Mouse (Mus musculus) kidney, postnatal 4 days (tissue): Measurements from ENCODE around the gene Gpx7.

ENCODE experiments used
- DNase-seq, 2 experiments: peaks; one replicate each; pipeline ENCODE4 v3.0.0; 2021; ENCODE audit warnings: mixed read lengths in 2 of 2

Gene Gpx7

DNA sequence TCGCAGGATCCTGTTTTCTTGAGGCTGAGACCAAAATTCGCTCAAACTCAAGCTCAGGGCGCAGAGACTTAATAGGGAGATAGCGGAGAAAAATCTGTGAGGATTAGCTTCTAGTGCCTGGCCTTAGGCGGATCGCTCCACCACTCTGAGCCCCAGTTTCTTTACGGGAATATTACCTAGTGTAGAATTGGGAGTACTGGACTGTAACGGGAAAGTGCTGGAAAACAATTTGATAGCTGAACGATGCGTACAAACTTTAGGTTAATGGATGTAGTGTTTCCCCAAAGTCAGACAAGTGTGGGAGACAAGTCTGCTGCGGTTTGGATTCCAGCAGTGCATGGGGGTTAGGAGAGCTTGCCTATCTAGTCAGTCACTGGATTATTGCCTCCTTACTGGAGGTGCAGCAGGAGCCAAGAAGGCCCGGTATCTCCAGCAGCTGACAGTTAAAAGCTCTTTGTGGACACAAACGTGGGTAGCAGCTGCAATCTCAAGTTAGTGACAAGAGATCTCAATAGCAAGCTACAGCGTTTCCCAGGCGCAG lies at the start of gene Gpx7:
Gene Gpx7, minus strand, starts transcription at position 101 of the 541 bp plus-strand sequence.
- peak; percentile 18 to 37 for DNase-seq

DNA sequence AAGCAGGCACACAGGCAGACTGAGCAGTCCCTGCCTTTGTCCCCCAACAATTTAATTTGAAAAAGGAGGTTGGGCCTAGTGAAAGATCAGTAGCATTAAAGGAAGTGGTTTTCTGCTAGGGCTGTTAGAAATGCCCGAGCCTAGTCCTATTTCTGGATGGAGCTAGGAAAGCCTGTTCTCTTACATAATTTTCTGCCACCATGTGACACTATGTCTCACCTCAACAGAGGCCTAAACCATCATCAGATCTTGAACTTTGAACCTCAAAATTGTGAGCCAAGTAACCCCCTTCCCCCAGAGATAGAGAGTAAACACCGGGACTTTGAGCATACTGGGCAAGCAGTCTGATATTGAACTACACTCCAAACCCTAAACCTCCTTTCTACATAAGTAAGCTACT lies 49.3 kb upstream of the Gpx7 start:
- DNase-seq, result no peak

DNA sequence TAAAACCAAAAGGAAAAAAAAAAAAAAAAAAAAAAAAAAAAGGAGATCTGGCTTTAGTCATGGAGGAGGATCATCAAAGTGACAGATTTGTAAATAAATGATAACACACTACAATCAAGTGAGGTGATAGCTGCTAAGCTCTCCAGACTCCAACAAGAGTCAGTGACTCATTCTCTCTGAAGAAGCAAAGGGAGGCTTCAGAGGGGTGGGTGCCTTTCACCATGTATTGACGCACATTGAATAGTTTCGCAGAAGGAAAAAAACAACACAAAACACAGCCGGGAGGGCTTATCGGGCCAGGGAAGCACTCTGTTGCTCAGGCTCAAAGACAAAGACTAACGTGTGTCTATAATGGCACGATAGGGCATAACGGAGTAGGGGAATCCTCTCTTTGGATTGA lies 41.3 kb upstream of the Gpx7 start:
- no peak for DNase-seq

DNA sequence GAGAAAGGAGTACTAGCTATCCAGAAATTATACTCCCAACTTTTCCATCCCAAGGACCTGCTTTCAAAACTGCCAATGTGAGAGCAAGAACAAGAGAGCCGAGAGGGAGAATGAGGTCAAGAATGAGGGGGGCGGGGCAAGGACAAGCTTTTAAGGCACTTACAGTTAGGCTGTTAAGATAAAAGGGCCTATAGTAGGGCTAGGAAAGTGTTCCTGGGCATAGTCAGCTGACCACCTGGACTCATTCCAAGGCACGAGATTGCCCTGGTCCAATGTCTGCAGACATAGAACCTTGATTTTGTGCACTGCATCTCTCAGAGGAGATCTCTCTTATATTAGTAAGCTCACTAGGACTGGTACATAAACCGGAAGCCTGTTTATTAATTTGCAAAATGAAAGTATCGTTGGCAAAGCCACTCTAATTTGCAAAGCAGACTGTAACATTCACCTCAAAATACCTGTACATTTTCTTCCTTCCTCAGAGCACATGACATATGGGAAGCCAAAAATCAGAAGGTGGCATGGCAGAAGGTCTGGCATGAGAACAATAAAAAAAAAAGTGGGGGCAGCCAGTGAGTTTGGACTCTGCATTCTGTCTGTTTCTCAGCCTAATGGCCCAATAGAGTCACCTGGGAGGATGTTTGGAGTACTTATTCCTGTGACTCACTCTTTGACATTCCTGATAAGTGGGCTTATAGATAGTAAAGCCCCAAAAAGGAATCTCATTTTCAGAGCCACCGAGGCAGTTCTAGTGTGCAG lies 31.5 kb upstream of the Gpx7 start:
- peak; percentile 30 to 56 for DNase-seq

DNA sequence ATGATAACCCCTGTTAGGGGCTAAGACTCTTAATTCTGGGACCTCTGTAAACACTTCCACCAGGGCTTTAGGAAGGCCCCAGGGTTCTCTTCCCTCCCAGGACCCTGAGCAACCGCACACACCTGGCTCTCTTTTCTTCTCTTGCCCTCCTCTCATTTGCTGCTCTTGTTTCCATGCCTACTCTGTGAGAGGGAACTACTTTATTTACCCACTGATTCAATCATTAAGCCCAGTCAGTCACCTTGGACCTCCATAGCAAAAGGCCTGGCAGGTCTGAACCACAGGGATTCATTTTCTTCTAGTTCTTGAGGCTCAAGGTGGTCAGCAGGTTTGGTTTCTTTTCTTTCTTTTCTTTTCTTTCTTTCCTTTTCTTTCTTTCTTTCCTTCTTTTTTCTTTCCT lies 29.5 kb upstream of the Gpx7 start:
- DNase-seq, result peak in 1 of 2 experiments; percentile 4

DNA sequence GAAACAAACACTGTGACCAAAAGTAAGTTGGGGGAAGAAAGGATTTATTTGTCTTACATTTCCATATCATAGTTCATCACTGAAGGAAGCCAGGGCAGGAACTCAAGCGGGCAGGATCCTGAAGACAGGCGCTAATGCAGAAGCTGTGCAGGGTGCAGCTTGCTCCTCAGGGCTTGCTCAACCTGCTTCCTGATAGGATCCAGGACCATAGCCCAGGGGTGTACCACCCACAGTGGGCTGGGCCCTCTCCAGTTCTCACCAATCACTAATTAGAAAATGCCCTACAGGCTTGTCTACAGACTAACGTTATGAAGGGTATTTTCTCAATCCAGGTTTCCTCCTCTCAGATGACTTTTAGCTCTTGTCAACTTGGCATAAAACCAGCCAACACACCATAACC lies 28.9 kb upstream of the Gpx7 start:
- peak in 1 of 2 experiments; percentile 4 for DNase-seq

DNA sequence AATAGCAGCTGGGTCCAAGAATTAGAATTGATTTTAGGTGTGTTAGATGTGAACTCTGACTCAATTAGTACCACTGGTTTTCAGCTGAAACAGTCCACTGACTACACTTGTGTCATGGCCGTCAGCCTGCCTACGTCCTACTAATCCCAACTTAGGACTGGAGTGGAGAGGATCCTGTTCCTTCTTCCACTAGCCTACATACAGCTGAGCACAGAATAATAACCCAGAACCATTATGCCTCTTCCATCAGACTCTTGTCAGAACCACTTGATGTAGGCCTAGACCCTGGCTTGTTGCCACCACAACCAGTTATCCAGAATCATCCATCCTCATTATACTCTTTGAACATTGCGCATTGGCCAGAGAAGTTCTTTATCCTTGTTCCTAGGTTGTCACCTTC lies 28.0 kb upstream of the Gpx7 start:
- no peak for DNase-seq

DNA sequence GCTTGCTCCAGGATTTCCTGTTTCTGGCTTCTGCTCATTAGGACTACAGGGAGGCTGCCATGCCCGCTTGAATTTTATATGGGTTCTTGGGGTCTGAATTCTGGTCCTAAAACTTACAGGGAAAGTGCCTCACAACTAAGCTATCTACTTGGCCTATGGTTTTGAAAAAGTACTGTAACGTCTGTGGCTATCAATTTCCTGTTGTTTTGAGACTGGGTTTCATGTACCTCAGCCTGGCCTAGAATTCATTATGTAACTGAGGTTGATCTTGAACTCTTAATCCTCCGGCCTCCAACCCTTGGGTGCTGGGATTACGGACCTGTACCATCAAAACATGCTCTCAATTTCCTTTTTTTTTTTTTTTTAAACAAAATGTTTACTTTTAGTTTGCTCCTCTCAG lies 27.5 kb upstream of the Gpx7 start:
- no peak for DNase-seq

DNA sequence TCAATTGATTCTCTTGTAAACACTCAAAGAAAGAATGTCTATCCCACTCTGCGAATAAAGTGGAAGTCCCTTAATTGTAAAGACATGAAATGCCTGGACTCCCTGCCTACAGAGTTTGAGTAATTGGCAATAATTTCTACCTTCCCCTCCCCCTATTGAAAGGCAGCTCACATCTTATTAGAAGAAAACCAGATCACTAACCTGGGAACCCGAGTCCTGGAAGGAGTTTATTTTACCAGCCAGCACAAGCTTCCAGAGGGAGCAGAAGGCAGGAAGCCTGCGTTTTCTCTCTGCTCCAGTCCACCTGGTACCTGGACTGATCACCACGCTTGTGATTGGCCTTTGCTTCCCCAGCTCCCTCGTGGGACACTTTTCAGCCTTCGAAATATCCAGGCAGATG lies 26.6 kb upstream of the Gpx7 start:
- DNase-seq, result no peak

DNA sequence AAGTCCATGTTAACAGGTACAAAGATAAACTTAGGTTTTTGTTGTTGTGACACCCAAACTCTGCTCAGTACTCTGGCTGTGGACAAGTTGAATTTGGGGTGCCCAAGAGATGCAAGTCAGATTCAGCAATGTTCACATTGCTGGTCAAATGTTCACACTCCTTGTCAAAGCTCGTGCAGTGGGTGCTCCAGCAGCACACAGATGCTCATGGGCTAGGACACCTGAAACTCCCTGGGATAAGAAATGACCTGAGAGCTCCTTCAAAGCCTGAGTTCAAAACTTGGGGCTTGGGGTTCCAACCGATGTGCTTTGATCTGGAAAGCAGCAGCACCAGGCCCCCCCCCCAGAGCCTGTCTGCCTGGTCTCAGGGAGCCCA lies 24.8 kb upstream of the Gpx7 start:
- no peak for DNase-seq

DNA sequence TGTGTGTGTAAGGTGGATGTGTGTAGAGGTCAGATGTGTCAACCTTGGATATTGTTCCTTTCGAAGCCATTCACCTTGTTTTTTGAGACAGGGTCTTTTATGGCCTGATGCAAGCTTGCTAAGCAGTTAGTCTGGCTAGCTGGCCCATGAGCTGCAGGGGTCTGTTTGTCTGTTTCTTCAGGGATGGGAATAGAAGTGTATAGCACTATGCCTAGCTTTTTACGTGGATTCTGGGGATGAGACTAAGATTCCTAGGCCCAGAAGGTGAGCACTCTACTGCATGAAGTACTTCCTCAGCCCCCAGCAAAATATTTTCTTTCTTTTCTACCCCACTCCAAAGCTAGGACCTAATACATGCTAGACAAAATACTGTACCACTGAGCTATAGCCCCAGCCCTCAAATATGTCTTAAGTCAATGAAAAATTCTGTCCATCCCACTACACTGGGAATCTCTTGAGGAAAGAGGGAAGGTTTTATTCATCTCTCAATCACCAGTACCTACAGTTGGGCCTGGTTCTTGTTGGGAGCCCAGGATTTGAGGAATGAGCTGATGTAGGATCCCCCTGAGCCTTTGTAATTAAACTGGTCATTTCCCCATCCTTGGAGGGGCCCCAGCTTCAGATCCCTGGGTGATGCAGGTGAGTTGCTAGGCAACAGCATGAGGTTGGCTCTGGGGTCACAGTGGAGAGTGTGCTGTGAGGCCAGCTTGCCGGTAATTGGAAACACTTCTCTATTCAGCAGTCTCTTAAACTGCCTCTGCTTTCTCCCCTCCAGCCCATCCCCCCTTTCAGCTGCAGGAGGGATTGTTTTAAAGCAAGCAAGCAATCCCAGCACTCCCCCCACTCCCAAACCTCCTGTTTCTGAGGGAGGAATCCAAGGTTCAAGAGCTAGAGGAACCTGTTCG lies 24.1 kb upstream of the Gpx7 start:
- DNase-seq, result peak; percentile 49 to 61

DNA sequence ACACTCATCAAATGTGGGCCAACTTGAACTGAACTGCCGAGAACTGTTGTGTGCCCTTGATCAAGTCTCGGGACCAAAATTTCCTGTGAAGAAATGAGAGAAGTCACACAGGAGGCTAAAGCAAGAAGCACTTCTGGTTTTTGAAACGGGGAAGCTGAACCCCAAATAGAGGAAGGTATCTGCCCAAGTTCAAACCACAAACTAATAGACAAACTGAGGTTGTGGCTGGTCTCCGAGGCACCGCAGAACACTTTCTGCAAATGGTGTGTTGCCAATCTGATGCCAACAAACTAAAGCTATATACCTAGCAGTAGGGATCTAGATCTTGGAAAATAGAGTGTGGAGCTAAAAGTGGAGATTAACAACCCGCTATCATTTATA lies 21.6 kb upstream of the Gpx7 start:
- no peak for DNase-seq

DNA sequence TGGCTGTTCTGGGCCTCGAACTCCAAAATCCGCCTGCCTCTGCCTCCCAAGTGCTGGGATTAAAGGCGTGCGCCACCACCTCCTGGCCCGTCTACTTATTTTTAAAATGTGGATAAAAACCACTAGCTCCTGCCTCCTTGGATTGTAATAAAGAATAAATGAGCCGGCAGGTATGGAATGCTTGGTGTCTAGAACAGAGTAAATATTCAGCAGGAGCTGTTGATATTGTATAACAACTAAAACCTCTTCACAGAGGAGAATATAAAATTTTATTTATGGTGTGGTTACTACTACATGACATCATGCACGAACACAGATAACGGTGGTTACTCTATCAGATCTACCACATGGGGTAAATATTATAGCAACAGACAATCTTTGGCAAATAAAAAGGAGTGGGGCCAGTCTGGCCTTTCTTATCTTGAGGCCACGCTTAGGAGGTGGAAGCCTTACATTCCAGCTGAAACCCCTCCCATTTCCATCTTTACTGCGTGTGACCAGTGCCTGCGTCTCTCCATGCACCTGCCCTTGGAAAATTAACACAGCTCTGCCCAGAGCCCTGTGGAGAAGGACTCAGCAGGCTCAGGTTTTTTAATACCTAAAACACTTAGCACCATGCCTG lies 21.1 kb upstream of the Gpx7 start:
- DNase-seq, result no peak

DNA sequence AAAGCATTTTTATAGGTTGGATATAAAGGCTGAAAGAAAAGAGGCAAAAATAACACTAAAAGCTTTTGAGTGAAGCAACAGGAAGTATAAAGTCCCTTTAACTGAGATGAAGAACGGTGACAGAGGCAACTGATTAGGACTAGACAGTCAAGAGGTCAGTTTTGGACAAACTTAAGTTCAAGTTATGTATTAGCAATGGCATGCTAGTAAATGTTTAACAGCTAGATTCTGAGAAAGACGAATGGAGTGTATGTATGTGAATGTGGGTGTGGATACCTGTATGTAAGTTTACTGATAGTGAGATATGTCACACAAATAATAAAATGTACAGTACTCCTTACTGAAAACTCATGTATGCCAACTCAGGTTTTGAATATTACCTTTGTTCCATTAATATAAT lies 17.8 kb upstream of the Gpx7 start:
- DNase-seq, result no peak

DNA sequence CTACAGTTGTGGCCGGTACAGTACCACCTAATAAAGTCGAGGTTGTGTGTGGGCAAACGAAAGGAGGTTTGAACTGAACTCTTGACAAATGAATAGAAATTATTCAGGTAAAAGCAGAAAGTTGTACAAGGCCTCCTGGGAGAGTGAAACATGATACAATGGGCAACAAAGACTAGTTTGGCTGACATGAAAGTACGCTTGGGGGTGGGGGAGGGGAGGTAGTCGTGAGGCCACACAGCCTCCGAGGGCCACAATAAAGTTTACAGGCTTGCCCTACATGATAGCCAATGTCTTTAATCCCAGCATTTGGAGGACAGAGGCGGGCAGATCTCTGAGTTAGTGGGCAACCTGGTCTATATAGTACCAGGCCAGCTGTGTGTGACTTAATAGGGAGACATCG lies 860 bp upstream of the Gpx7 start:
- no peak for DNase-seq

DNA sequence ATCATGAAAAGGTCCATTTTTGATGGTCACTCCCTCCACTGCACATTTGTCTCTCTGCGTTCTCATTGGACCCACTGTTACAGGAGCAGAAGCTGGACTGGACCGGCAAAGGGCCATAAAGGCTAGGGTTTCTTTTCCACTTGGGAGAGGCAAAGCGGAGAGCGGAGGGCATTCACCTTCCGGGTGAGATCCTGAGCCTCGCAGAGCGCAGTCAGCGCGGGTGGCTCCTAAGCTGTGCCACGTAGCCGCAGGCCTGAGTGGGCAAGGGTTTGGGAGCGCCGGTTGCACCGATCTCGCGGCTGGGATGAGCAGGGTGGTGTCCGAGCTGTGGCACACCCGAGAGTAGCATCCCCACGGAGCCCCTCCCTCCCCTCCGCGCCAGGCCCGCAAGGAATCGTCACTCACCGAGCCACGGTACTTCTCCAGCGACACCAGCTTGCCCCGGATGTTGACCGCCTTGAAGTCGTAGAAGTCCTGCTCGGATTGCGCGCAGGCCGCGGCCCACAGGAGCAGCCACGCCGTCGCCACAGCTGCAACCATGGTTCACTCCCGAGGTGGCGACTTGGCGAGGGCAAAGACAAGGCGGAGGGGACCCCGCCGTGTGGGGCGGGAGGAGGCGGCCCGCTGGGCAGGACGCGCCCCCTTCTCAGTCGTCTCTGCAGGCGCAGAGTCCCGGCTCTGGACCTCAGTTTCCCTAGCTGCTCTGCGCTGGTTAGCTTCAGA lies 462 bp downstream of the Gpx7 start:
- DNase-seq, result peak; percentile 74 to 84

DNA sequence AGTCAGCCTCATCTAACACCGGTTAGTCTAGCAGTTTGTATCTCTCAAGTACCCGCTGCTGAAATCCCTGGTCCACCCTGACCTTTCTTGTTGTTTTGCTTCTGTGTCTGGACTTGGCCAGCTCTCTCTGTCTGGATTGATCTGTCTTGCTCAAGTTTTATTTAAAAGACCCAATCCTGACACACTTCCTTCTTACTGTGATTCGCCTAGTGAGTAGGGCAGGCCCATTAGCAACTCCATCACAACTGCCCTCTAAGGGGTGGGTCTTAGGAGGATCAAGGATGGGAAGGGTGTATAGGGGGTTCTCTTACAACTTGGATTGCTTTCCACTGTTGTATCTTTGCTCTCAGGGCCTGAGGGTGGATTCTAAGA lies 1.0 kb downstream of the Gpx7 start:
- DNase-seq, result peak in 1 of 2 experiments; percentile 14

DNA sequence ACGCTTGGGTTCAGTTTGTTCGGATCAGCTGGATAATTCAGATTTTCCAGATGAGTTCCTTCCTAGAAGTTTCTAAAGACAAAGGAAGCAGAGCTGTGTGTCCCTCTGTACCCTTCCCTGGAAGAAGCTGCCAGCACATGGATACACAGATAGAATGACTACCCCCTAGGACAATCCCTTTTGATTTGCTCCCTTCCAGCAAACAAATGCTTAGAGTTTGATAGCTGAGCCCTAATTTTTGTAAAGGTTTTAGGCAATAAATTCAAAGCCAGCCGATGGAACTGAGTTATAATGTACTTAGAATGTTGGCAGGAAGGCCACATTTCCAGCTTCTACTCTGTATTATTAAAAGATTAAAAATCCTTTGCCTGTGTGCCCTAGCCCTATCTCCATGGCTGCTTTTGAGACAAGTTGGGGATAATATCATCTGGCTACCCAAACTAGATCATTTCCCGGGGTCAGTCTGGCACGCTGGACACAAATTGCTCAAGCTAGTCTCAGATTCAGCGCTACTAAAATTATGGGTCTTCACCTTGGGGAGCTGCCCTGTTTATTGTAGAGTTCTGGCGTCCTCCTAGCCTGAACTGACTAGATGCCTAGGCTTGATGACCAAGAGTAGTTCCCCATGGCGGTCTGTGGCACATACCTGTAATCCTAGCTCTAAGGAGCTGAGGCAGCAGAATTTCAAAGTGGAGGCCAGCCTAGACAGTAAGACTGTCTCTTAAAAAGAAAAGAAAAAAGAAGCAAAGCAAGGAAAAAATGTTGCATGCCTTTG lies 2.7 kb downstream of the Gpx7 start:
- DNase-seq, result no peak

DNA sequence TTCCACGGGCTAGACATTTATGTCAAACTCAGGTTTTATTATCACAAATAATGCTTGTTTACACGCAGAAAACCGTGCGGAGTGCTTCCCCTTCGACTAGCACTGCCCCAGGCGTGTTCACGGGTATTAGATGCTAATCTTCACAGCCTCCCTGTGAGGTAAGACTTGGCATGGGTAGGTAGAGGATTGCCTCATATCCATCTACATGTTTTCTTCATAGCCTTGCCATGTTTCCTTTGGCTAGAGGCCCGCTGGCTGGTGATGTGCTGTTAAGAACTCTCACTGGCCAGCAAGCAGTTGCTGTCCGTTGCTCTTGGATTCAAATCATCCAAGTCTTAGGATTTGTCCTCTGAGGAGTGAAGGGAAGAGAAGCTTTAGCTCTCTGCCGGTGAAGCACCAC lies 6.4 kb downstream of the Gpx7 start:
- no peak for DNase-seq

DNA sequence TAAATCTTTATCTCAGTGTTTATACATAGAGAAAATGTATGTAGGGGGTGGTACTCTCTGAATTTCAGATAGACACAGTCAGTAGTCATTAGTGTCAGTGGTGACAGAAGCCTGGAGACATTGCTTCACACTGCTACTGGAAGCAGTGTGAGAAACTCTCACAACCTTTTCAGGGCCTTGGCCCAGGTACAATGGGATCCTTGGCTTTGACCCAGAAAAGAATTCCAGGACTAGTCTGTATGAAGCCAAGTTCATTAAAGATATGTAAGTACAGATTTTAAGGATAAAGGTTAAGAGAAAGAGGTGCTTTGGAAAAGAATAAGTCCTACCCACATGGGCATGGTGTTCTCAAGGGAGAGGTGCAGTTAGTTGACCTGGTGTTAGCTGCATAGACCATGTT lies 12.5 kb downstream of the Gpx7 start:
- DNase-seq, result no peak

DNA sequence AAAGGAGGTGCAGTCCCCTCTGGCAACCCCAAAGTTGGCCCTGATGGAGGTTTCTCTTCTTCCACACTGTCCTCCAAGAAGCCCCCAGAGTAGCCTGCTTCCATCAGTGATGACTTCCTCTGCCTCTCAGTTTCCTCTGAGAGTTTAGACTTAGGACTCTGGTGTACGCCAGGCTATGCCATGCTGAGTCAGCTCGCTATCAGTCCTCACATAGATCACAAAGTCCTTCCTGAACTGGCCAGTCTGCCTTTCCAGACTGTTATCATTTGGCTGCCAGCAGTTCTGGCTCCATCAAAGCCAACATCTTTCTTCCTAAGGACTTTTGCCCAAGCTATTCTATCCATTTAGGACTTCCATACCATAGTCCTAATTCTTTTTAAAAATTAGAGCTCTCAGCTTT lies 14.2 kb downstream of the Gpx7 start:
- no peak for DNase-seq

DNA sequence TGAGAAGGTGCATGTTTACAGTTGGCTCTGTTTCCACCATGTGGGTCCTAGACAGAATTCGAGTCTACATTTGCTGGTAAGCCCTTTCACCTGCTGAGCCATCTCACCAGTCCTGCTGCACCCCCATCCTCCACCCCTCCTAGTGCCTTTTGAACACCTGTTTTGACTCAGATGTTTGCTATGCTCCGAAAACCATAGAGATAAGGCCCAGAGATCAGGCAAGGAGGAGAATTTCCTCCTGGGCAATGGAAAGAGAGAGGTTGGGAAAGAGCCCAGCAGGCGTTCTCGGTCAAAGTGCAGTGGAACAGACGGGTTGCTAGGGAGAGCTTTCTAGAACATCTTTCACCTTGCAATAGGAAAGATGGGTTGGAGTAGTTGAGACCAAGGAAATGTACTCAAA lies 15.6 kb downstream of the Gpx7 start:
- DNase-seq, result no peak
